Mouse (Mus musculus): ENCODE measurements around the gene Ina. TPM values are rescaled to one million over a fixed set of nuclear protein-coding genes. Genes with fewer than 3 reads are reported as not detected.
"Not testable (repeated sequence)": the region's sequence is repeated elsewhere in the genome, so short reads cannot be mapped to it uniquely, and the experiment has no call there.

The Ina gene
- polyA plus RNA-seq, 1 experiment from 2014 or later = 0.60 TPM

GRCm38 (mm10) chr19:46976743-46977142, 37.8 kb upstream of the Ina start:
- Histone ChIP-seq H3K36me3 (no peaks in the 10 kb centered on the region), H3K9me3 (no peaks in the 10 kb centered on the region), H3K4me1 (peaks cover 18% of the 10 kb centered on the region), H3K27ac (no peak overlapping the region), H3K4me3 (no peak overlapping the region), H3K27me3 (ENCODE audit: insufficient read depth, poor library complexity, severe bottlenecking) (no peaks in the 10 kb centered on the region)
- no peak for DNase-seq (ENCODE audit: low spot score)
- WGBS = 50% methylated on average over 2 of the region's 2 CpGs

GRCm38 (mm10) chr19:46977460-46977859, 37.0 kb upstream of the Ina start:
- WGBS = 68% methylated on average over 6 of the region's 6 CpGs
- H3K9me3 ChIP-seq = no peaks in the 10 kb centered on the region
- H3K4me1 ChIP-seq = peaks cover 14% of the 10 kb centered on the region; the same call in 1 of the 2 replicates
- no peak overlapping the region for H3K4me3 ChIP-seq
- no peaks in the 10 kb centered on the region for H3K36me3 ChIP-seq
- no peak for DNase-seq (ENCODE audit: low spot score)
- no peak overlapping the region for H3K27ac ChIP-seq
- no peaks in the 10 kb centered on the region for H3K27me3 ChIP-seq (ENCODE audit: insufficient read depth, poor library complexity, severe bottlenecking)

DNA sequence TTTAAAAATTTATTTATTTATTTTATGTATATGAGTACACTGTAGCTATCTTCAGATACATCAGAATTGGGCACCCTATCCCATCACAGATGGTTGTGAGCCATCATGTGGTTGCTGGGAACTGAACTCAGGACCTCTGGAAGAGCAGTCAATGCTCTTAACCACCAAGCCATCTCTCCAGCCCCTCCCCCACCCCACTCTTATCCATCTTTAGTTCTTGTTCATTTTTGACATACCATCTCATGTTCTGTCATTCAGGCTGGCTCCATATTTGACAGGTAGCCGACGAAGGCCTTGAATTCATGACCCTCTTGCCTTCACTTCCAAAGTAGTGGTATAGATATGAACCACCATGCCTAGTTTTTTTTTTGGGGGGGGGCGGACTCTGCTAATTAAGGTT, 36.4 kb upstream of the Ina start:
- DNase-seq (ENCODE audit: low spot score); H3K36me3 ChIP-seq; H3K4me3 ChIP-seq; H3K27me3 ChIP-seq (ENCODE audit: insufficient read depth, poor library complexity, severe bottlenecking); H3K9me3 ChIP-seq; H3K27ac ChIP-seq: not testable (repeated sequence)
- H3K4me1 ChIP-seq = peaks cover 14% of the 10 kb centered on the region; the same call in 1 of the 2 replicates
- WGBS = 88% methylated on average over 3 of the region's 3 CpGs

DNA sequence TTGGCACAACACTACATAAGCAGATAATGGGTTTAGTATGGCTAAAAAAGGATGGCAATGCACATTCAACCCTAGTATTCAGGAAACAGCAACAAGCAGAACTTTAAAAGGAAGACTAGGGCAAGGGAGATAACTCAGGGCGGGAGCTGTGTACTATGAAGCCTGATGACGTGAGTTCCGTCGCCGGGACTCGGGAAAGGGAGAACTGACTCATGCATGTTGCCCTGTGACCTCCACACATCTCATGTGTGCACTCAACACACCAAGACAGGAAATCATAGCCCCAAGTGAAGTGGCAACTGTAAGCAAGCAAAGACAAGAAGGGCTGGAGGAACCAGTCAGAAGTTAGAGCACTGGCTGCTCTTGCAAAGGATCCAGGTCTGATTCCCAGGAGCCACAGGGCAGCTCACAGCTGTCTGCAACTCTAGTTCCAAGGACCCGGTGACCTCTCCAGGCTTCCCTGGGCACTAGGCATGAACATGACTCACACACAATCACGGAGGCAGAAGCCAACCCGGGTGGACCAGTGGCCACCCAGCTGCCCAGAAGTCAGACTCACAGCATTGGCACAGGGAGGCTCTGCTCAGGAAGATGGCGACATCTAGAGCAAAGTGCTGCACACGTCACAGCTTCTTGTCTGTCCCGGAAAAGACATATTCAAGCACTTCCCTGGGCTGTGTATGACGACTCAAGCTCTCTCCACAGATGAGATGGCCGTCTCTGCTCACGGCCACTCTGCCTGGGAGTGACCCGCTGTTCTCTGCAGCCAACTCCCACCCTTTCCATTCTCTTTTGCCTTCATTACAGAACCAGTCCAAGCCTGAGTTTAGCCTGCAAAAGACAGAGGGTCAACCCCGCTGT, 35.3 kb upstream of the Ina start:
- DNase-seq (ENCODE audit: low spot score) = no peak

GRCm38 (mm10) chr19:46979781-46980105, 34.8 kb upstream of the Ina start:
- DNase-seq (ENCODE audit: low spot score) = no peak
- peaks cover 25% of the 10 kb centered on the region for H3K4me1 ChIP-seq
- no peak overlapping the region for H3K27ac ChIP-seq
- no peak overlapping the region for H3K4me3 ChIP-seq
- no peaks in the 10 kb centered on the region for H3K36me3 ChIP-seq
- no peaks in the 10 kb centered on the region for H3K27me3 ChIP-seq (ENCODE audit: insufficient read depth, poor library complexity, severe bottlenecking)
- WGBS = 83% methylated on average over 3 of the region's 3 CpGs
- H3K9me3 ChIP-seq = no peaks in the 10 kb centered on the region

More for the DNA sequence above, 35.3 kb upstream of the Ina start:
- no peak overlapping the region for H3K27ac ChIP-seq
- no peaks in the 10 kb centered on the region for H3K27me3 ChIP-seq (ENCODE audit: insufficient read depth, poor library complexity, severe bottlenecking)
- H3K4me1 ChIP-seq = peaks cover 24% of the 10 kb centered on the region
- WGBS = 76% methylated on average over 17 of the region's 17 CpGs
- no peak overlapping the region for H3K4me3 ChIP-seq
- H3K36me3 ChIP-seq = no peaks in the 10 kb centered on the region
- no peaks in the 10 kb centered on the region for H3K9me3 ChIP-seq

GRCm38 (mm10) chr19:46981462-46981861, 33.0 kb upstream of the Ina start:
- WGBS = 35% methylated on average over 6 of the region's 6 CpGs
- no peaks in the 10 kb centered on the region for H3K36me3 ChIP-seq
- H3K9me3 ChIP-seq = no peaks in the 10 kb centered on the region
- DNase-seq (ENCODE audit: low spot score) = no peak
- H3K4me3 ChIP-seq = no peak overlapping the region
- H3K4me1 ChIP-seq = peaks cover 30% of the 10 kb centered on the region
- no peaks in the 10 kb centered on the region for H3K27me3 ChIP-seq (ENCODE audit: insufficient read depth, poor library complexity, severe bottlenecking)
- H3K27ac ChIP-seq = no peak overlapping the region

- peaks cover 36% of the 10 kb centered on the region for H3K4me1 ChIP-seq
- H3K36me3 ChIP-seq = no peaks in the 10 kb centered on the region
- no peaks in the 10 kb centered on the region for H3K9me3 ChIP-seq
- H3K27me3 ChIP-seq (ENCODE audit: insufficient read depth, poor library complexity, severe bottlenecking) = no peaks in the 10 kb centered on the region
- H3K27ac ChIP-seq = peak overlapping the region; percentile 59
- no peak overlapping the region for H3K4me3 ChIP-seq
- WGBS = 70% methylated on average over 14 of the region's 14 CpGs
- no peak for DNase-seq (ENCODE audit: low spot score)
Observed at GRCm38 (mm10) chr19:46983352-46983965, 31.0 kb upstream of the Ina start.

GRCm38 (mm10) chr19:46983966-46984380, 30.5 kb upstream of the Ina start:
- Histone ChIP-seq H3K27ac (peak overlapping the region; percentile 59; the same call in 1 of the 2 replicates), H3K4me3 (no peak overlapping the region), H3K27me3 (ENCODE audit: insufficient read depth, poor library complexity, severe bottlenecking) (no peaks in the 10 kb centered on the region), H3K4me1 (peaks cover 32% of the 10 kb centered on the region), H3K36me3 (no peaks in the 10 kb centered on the region), H3K9me3 (no peaks in the 10 kb centered on the region)
- DNase-seq (ENCODE audit: low spot score) = peak; percentile 83
- 46% methylated on average over 11 of the region's 11 CpGs for WGBS

DNA sequence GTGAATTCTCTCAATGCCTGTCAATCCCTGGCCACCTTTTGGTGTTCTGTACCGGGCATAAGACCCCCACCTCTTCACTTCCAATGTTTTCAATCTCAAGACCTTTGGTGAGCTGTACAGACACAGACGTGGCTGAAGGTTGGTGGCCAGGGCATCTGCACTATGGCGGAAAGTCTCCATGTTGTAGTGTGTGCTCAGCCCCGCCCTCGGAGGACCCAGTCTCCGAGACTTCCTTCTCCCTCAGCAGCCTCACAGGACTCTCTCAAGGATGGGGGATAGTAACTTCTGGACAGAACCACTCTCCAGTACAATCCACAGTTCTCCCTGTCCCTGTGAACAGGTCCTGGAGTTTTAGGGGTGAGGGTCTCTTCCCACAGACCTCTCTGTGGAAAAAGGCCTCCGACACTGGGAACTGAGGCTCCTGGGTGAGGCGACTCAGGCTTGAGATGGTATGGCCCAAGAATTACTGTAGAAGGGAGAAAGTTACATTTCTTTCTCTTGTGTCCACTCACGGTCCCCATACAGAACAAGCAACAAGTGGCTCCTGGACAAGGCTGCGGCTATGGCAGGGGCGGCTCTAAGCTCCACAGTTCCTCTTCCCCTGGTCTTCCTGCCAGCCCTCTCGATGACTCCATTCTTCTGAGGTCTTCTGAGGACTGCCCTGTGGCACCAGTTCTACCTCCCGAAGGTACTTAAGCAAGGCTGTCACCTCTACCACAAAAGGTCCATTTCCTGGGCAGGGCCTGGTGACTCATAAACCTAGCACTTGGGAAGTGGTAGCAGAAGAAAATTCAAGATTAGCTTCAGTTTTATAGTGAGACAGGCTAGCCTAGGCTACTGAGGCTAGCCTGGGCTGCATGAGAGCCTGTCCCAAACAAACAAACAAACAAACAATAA, 29.5 kb upstream of the Ina start:
- Histone ChIP-seq H3K9me3 (no peaks in the 10 kb centered on the region), H3K36me3 (no peaks in the 10 kb centered on the region), H3K27me3 (ENCODE audit: insufficient read depth, poor library complexity, severe bottlenecking) (no peaks in the 10 kb centered on the region), H3K4me1 (peaks cover 32% of the 10 kb centered on the region), H3K4me3 (no peak overlapping the region), H3K27ac (peak overlapping the region; percentile 64; the same call in 1 of the 2 replicates)
- DNase-seq (ENCODE audit: low spot score) = no peak
- 85% methylated on average over 13 of the region's 13 CpGs for WGBS

DNA sequence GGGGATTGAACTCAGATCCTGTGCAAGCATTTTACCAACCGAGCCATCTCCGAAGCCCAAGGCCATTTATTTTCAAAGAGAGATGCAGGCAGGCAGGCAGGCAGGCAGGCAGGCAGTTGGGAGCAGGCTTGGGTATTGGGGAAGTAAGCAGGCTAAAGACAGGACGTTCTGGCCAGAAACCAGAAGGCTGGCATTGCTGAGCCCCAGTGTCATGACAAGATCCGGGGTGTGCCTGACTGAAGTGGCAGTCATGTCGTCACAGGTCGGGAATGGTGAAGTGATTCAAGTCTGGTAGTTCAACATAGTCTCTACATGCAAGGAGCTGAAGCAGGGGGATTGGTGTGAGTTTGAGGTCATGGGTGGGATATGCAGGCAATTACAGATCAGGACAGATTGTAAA, 26.9 kb upstream of the Ina start:
- Histone ChIP-seq H3K4me1 (peaks cover 35% of the 10 kb centered on the region), H3K9me3 (no peaks in the 10 kb centered on the region), H3K4me3 (no peak overlapping the region), H3K27ac (peak overlapping the region; percentile 63), H3K27me3 (ENCODE audit: insufficient read depth, poor library complexity, severe bottlenecking) (no peaks in the 10 kb centered on the region), H3K36me3 (no peaks in the 10 kb centered on the region)
- WGBS = 69% methylated on average over 6 of the region's 6 CpGs
- DNase-seq (ENCODE audit: low spot score) = no peak

- WGBS = 61% methylated on average over 16 of the region's 16 CpGs
- H3K9me3 ChIP-seq = no peaks in the 10 kb centered on the region
- no peaks in the 10 kb centered on the region for H3K27me3 ChIP-seq (ENCODE audit: insufficient read depth, poor library complexity, severe bottlenecking)
- H3K27ac ChIP-seq = peak overlapping the region; percentile 63
- peak; percentile 91 for DNase-seq (ENCODE audit: low spot score)
- H3K4me3 ChIP-seq = no peak overlapping the region
- H3K4me1 ChIP-seq = peaks cover 31% of the 10 kb centered on the region
- H3K36me3 ChIP-seq = no peaks in the 10 kb centered on the region
Observed at GRCm38 (mm10) chr19:46988231-46989087, 26.0 kb upstream of the Ina start.

DNA sequence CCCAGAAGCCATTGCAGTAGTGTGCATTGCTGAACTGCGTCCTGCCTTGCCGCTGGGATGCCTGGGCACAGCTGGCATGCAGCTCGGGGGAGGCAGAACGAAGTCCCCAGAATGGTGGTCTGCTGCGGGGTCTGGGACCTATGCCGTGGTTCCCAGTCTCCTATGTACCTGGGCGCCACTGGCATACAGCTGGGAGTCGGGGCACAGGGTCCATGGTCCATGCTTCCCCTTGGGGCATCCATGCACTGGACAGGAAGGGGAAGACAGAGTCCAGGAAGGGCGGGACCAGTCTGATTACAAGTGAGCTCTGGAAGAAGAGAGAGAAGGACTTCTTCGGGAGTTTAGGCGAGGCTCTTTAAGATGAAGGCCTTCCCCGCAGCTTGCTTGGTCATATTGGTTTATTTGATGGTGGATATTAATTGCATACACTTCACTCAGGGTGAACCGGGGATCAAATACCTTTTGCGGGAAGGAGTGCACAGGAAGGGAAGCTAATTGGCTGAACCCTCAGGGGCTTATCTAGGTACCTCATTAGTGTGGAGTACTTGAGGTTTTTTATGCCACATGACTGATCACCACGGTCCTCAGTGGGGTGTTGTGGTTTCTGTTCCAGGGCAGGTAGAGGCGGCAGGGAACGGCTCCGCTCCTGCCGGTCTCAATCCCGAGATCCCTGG, 24.9 kb upstream of the Ina start:
- H3K27me3 ChIP-seq (ENCODE audit: insufficient read depth, poor library complexity, severe bottlenecking) = no peaks in the 10 kb centered on the region
- peaks cover 23% of the 10 kb centered on the region for H3K4me1 ChIP-seq
- no peaks in the 10 kb centered on the region for H3K36me3 ChIP-seq
- H3K27ac ChIP-seq = peak overlapping the region; percentile 56
- no peak for DNase-seq (ENCODE audit: low spot score)
- no peaks in the 10 kb centered on the region for H3K9me3 ChIP-seq
- 70% methylated on average over 20 of the region's 20 CpGs for WGBS
- H3K4me3 ChIP-seq = no peak overlapping the region

Measured in heart, embryonic 10.5 days (tissue).